In the genomic region with DNA sequence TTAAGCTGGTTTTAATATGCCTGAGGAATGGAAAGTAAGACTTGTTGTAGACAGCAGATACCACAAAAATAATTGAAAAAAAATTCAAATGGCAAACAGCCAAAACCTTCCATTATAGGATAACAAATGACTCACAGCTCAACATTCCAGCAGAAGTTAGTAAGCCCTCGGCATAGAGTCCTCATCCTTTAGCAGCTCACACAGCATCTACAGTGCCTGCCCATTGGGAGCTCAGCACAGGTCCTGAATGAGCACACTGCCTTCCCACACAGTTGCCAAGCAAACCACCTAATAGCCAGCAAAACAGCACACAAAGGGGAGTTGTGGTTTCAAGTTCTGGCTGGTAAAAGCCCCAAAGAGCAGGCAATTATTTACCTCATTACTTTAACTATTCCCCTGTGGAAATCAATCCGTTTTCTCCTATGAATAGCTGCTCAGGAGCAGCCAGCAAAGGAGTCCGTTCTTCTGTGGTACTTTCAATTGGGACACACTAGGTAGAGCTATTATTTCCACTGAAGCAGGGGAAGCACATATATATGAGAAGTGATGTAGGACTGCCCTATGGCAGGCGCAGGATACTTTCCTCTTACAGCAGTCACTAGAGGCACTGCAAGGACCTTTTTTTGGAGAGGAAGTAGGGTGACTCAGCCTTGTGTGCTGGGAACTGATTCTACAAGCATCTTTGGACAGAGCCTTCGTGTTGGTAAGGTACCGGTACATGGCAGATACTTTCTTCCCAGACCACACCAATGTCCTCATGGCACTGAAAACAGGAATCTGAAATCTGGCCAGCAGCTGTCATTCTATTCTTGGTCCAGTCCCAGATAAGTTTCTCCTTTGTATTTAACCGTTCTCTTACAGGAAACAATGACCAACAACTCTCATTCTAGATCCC, we compare ENCODE assay signal across 13 mouse cellular contexts. TPM values are rescaled to one million over a fixed set of nuclear protein-coding genes. Genes with fewer than 3 reads are reported as not detected.
A peak's percentile ranks its signal among the peaks of the same experiment; 100 is the strongest.
DNase-seq lines count a peak whose midpoint lies in the region; ATAC-seq and TF ChIP-seq lines count a peak whose summit lies in the region.
"Had no signal": no experiment of that assay in that cellular context is flagged by ENCODE, and none has a peak within 500 bp of the region (broad histone marks: within the 10 kb centered on the region; RNA-seq: fewer than 3 reads in every experiment).

No protein-coding gene starts in this region.

- H3K9me3 ChIP-seq in embryonic facial prominence, embryonic 13.5 days = no peaks in the 10 kb centered on the region
- no peaks in the 10 kb centered on the region for H3K9me3 ChIP-seq in embryonic facial prominence, embryonic 10.5 days
- no peaks in the 10 kb centered on the region for H3K9me3 ChIP-seq in lung, embryonic 14.5 days (ENCODE audit: low read depth, low read length)
- H3K9me3 ChIP-seq in forebrain, postnatal 0 days (ENCODE audit: low read length) = no peaks in the 10 kb centered on the region
- H3K9me3 ChIP-seq: hindbrain, embryonic 15.5 days; lung, embryonic 15.5 days had no signal

- peaks cover 38% of the 10 kb centered on the region for H3K36me3 ChIP-seq in embryonic facial prominence, embryonic 13.5 days
- H3K36me3 ChIP-seq in embryonic facial prominence, embryonic 10.5 days (replicated peaks) = peaks cover 45% of the 10 kb centered on the region
- peaks cover 30% of the 10 kb centered on the region for H3K36me3 ChIP-seq in lung, embryonic 14.5 days (ENCODE audit: insufficient read depth)
- H3K36me3 ChIP-seq in forebrain, postnatal 0 days (ENCODE audit: insufficient read depth) = peaks cover 34% of the 10 kb centered on the region

- no peak for DNase-seq in embryonic facial prominence, embryonic 10.5 days (ENCODE audit: low spot score)
- peak; percentile 55 for DNase-seq in lung, embryonic 14.5 days
- no peak for DNase-seq in lung, postnatal 14 days
- DNase-seq in forebrain, postnatal 0 days = peak; percentile 10
- DNase-seq in left cerebral cortex, adult 11 months (ENCODE audit: low spot score) = no peak
- no peak for DNase-seq in right cerebral cortex, postnatal 4 days
- DNase-seq: kidney, postnatal 14 days; thymus, postnatal 36 days had no signal

- no peak overlapping the region for H3K4me2 ChIP-seq in embryonic facial prominence, embryonic 13.5 days
- no peak overlapping the region for H3K4me2 ChIP-seq in lung, embryonic 14.5 days
- H3K4me2 ChIP-seq in forebrain, postnatal 0 days (ENCODE audit: low read depth) = no peak overlapping the region
- H3K4me2 ChIP-seq: hindbrain, embryonic 15.5 days; lung, embryonic 15.5 days had no signal

- no peak overlapping the region for H3K9ac ChIP-seq in embryonic facial prominence, embryonic 13.5 days
- no peak overlapping the region for H3K9ac ChIP-seq in lung, embryonic 14.5 days
- H3K9ac ChIP-seq in forebrain, postnatal 0 days = no peak overlapping the region
- H3K9ac ChIP-seq: hindbrain, embryonic 15.5 days; lung, embryonic 15.5 days had no signal

- 61% methylated on average over 7 of the region's 7 CpGs for WGBS in embryonic facial prominence, embryonic 13.5 days
- 80% methylated on average over 7 of the region's 7 CpGs for WGBS in embryonic facial prominence, embryonic 10.5 days
- 68% methylated on average over 7 of the region's 7 CpGs for WGBS in lung, embryonic 14.5 days
- 23% methylated on average over 7 of the region's 7 CpGs for WGBS in forebrain, postnatal 0 days

- no peak for TF ChIP-seq CTCF in lung, embryonic 14.5 days (IDR thresholded peaks at IDR 0.05; ENCODE audit: low read depth)
- TF ChIP-seq CTCF in forebrain, postnatal 0 days (IDR thresholded peaks at IDR 0.05; ENCODE audit: low read depth) = no peak

- peaks cover 15% of the 10 kb centered on the region for H3K4me1 ChIP-seq in embryonic facial prominence, embryonic 13.5 days
- H3K4me1 ChIP-seq in embryonic facial prominence, embryonic 10.5 days = no peaks in the 10 kb centered on the region
- no peaks in the 10 kb centered on the region for H3K4me1 ChIP-seq in lung, embryonic 14.5 days (ENCODE audit: insufficient read depth)
- no peaks in the 10 kb centered on the region for H3K4me1 ChIP-seq in forebrain, postnatal 0 days (ENCODE audit: insufficient read depth)
- H3K4me1 ChIP-seq: lung, embryonic 15.5 days had no signal

- H3K27ac ChIP-seq in embryonic facial prominence, embryonic 13.5 days = peak overlapping the region; percentile 40; the same call in 1 of the 2 replicates
- H3K27ac ChIP-seq in embryonic facial prominence, embryonic 10.5 days (replicated peaks) = no peak overlapping the region
- no peak overlapping the region for H3K27ac ChIP-seq in lung, embryonic 14.5 days (ENCODE audit: low read depth)
- no peak overlapping the region for H3K27ac ChIP-seq in forebrain, postnatal 0 days (ENCODE audit: low read depth, low read length)
- H3K27ac ChIP-seq: hindbrain, embryonic 15.5 days; left cerebral cortex, adult 2 months; lung, embryonic 15.5 days had no signal

- no peak overlapping the region for H3K4me3 ChIP-seq in embryonic facial prominence, embryonic 13.5 days
- no peak overlapping the region for H3K4me3 ChIP-seq in embryonic facial prominence, embryonic 10.5 days
- H3K4me3 ChIP-seq in lung, embryonic 14.5 days (ENCODE audit: low read depth, low read length) = no peak overlapping the region
- no peak overlapping the region for H3K4me3 ChIP-seq in forebrain, postnatal 0 days (ENCODE audit: low read depth, low read length)
- H3K4me3 ChIP-seq: hindbrain, embryonic 15.5 days; left cerebral cortex, adult 2 months; lung, embryonic 15.5 days had no signal

- no peak for ATAC-seq in embryonic facial prominence, embryonic 13.5 days (ENCODE audit: insufficient number of reproducible peaks, insufficient read depth, low FRiP score, low TSS enrichment, low read depth)
- no peak for ATAC-seq in lung, embryonic 14.5 days (ENCODE audit: insufficient read depth)
- ATAC-seq in forebrain, postnatal 0 days = no peak; the same call in 1 of the 2 replicates
- peak; percentile 35; the same call in 1 of the 2 replicates for ATAC-seq in megakaryocyte, adult 5-6 weeks (ENCODE audit: poor library complexity, severe bottlenecking)

- H3K27me3 ChIP-seq in embryonic facial prominence, embryonic 13.5 days = no peaks in the 10 kb centered on the region
- H3K27me3 ChIP-seq in embryonic facial prominence, embryonic 10.5 days (replicated peaks; ENCODE audit: low read depth, poor library complexity, severe bottlenecking) = no peaks in the 10 kb centered on the region
- H3K27me3 ChIP-seq in lung, embryonic 14.5 days (ENCODE audit: insufficient read depth, low read length) = no peaks in the 10 kb centered on the region
- no peaks in the 10 kb centered on the region for H3K27me3 ChIP-seq in forebrain, postnatal 0 days (ENCODE audit: insufficient read depth, low read length)
- H3K27me3 ChIP-seq: hindbrain, embryonic 15.5 days; lung, embryonic 15.5 days had no signal

RNA-seq across cellular contexts. Expression of gene Ppp2r1b, which starts 55.2 kb away (rescaled TPM):
- 72.2 and 75.3 TPM in 2 replicates for polyA plus RNA-seq in embryonic facial prominence, embryonic 13.5 days (2015; fragmentation: Nextera tagmentation; extraction: Ambion mirVana)
- polyA plus RNA-seq in embryonic facial prominence, embryonic 10.5 days (2016; fragmentation: Nextera tagmentation; extraction: Ambion mirVana) = 162 and 178 TPM in 2 replicates
- 72.9 and 73.7 TPM in 2 replicates for polyA plus RNA-seq in lung, embryonic 14.5 days (2014; fragmentation: Nextera tagmentation; extraction: Ambion mirVana)
- total RNA-seq in forebrain, postnatal 0 days (2014; rRNA removed) = 15.2 and 26.0 TPM in 2 replicates
- 26.1 and 29.8 TPM in 2 replicates for polyA plus RNA-seq in forebrain, postnatal 0 days (2015; fragmentation: Nextera tagmentation; extraction: Ambion mirVana)
- 17.8 and 18.7 TPM in 2 replicates for total RNA-seq in megakaryocyte, adult 5-6 weeks (2015)
- 24.0 and 26.6 TPM in 2 replicates for total RNA-seq in megakaryocyte, adult 5-6 weeks (2017)

Comparison
In these comparisons a context has a peak if more than half of its experiments do, and no peak if none do; other contexts are left out.
1. DNase-seq: peak in lung, embryonic 14.5 days (single experiment) and forebrain, postnatal 0 days (single experiment); none in embryonic facial prominence, embryonic 10.5 days (single experiment), lung, postnatal 14 days (single experiment), left cerebral cortex, adult 11 months (single experiment) and right cerebral cortex, postnatal 4 days (single experiment).